Mouse (Mus musculus) colon, adult 2 months (tissue): ENCODE measurements around the gene Mmrn1. TPM values are rescaled to one million over a fixed set of nuclear protein-coding genes. Genes with fewer than 3 reads are reported as not detected.

Experiments used
- polyA plus RNA-seq: library from polyadenylated mRNA; depleted of rRNA; stranded (reverse); fragments of >200 nt; gene quantifications from 2 replicates; pipeline ENCODE4 v1.2.3, GENCODE M21; 2012; rRNA removed

Gene Mmrn1
- 2.6 and 3.7 TPM in 2 replicates for polyA plus RNA-seq

DNA sequence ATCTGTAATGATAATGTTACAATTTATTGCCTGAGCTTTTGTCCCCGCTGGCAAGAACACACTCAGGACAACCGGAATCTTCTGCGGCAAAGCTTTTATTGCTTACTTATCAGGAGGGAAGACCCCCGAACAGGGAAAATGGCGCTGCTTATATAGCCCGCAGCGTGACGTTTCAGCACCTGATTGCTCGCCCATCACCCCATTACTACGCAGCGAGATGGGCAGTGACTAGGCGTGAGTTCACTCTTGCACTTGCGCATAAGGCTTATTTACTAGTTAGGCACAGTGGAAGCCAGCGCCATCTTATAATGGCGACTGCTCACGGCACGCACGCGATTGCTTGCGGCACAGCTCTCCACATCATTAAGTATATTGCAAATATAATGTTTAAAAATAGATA lies at the start of gene Mmrn1:
Gene Mmrn1, plus strand, starts transcription at position 301 of the 400 bp plus-strand sequence.

Other genes starting within 250 kb of the Mmrn1 start
- gene Snca, start 95.1 kb upstream of the Mmrn1 start, polyA plus RNA-seq, result 0.50 and 0.59 TPM in 2 replicates